Mouse (Mus musculus) granulocyte monocyte progenitor cell, adult 5-6 weeks (primary cell): ENCODE results near the gene Hspg2. TPM values are rescaled to one million over a fixed set of nuclear protein-coding genes. Genes with fewer than 3 reads are reported as not detected.

Experiments used
- ATAC-seq: replicated peaks from 2 replicates; pipeline ENCODE4 v1.8.0; 2016; ENCODE audit warnings: mild to moderate bottlenecking, moderate TSS enrichment, inconsistent platforms; ENCODE audit not compliant: poor library complexity, severe bottlenecking
- total RNA-seq, 2 experiments: library from RNA; stranded (forward) in 1 of 2; stranded (reverse) in 1 of 2; fragments of 200-712, 200-1000 nt in 1 of 2; fragments of >200 nt in 1 of 2; fragmentation: Nextera tagmentation in 1 of 2; gene quantifications; 2 replicates each; pipeline ENCODE4 v1.2.3; 2014 to 2017

Hspg2 gene
- total RNA-seq, 2 experiments from 2014 or later = 0.05 TPM; not detected in 1

DNA sequence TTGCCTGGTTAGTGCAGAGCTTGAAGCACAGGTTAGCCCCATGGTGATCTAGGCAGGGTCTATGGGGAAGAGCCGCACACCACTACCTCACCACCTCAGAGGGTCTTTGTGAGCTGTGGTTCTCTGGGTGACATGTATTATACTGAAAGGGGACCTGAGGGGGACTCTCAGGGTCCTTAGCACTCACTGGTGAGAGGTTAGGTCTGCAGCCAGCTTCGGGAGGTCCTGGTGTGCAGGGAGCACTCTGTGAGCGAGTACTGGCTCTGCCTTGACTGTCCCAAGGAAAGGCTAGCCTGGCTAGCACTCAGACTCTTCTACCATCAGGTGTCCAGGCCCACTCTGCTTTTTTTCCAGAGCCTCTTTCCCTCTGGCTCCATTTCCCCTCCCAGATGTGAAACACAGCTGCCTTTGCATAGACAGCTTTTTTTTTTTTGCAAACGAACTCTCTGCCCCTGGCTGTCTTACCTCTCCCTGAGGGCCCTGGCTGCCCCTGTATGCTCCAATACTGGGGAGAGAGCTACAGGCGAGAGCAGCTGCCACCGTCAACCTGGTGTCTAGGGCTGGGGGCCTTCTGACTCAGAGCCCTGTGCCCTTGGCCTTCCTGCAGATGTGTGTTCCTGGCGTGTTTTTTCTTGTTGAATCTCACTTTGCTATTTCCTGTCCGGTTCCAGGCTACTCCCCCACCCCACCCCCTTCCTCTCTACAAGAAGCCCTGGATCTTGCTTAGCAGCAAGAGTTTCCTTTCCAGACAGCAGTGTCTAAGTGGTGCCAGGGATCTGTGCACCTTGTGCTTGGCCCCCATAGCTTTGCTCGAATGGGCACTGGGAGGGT lies 29.5 kb downstream of the Hspg2 start:
- no peak for ATAC-seq

DNA sequence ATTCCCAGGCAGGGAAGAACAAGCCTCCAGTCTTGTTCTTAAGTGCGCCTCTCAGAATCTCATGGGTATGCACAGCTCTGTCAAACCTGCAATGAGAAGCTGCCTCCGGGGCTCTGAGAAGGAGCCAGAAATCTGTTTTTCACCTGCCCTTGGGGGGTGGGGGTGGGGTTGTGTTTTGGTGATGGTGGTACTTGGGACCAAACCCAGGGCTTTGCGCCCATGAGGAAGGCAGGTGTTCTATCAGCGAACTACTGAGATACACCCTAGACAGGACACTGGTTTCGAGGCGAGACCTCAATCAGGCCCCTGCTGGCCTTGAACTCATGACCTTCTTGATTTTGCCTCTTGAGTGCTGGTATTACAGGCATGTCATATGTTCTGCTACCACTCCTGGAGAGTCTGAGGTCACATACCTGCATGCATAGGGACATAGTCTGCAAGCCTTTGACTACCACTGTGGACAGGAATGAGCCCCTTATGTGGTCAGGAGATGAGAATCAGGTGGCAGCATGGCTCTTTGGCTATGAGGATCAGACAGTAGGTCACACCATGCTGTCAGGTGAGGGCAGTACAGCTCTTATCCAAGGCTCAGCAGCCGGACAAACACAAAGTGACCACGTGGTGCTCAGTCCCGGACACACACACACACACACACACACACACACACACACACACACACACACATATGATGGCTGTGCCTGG lies 30.5 kb downstream of the Hspg2 start:
- no peak for ATAC-seq

DNA sequence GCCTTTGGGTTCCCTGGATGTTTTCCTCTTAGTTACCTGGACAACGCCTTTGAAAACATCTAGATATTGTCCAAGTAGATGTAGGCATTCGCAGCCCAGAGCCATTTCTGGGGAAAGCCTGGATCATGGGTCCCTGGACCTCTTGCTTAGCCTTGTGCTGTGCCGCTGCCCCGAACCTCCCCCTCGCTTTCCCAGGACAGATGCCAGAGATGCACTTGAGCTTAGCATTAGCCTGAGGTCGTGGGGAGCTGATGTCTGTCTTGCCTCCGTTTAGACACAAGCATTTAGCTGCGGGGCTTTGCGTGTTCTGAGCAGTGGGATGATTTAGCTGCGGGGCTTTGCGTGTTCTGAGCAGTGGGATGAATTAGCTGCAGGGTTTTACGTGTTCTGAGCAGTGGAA lies 31.6 kb downstream of the Hspg2 start:
- ATAC-seq = no peak

DNA sequence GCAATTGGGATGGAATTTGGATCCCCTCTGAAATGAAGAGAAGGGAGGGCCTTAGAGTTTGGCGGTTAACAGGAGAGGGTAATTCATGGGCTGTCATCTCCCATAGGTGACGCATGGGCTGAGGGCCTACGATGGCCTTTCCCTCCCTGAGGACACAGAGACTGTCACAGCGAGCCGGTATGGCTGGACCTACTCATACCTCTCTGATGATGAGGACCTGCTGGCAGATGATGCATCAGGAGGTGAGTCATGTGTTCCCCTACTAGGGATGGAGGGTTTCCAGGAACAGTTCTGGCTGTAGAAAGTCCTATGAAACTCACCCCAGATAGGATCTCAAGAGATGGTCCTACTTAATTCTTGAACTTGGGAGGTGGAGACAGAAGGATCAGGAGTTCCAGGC lies 32.4 kb downstream of the Hspg2 start:
- ATAC-seq = no peak

DNA sequence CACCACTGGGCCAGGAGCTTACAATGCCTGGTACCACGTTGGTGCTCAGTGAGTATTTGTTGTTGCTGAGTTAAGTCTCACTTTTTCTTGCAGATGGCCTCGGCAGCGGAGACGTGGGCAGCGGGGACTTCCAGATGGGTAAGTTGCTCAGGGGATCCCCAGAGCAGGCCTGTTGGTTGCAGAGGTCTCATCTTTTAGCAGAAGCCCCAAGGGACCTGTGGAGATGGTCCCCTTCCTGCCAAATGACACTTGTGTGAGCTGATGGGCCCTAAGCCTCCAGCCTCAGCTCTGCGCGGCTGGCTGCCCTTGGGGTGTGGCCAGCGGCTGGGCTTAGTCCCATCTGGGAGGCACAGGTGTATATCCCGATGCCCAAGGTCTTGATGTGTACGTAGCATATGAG lies 33.6 kb downstream of the Hspg2 start:
- ATAC-seq = no peak

DNA sequence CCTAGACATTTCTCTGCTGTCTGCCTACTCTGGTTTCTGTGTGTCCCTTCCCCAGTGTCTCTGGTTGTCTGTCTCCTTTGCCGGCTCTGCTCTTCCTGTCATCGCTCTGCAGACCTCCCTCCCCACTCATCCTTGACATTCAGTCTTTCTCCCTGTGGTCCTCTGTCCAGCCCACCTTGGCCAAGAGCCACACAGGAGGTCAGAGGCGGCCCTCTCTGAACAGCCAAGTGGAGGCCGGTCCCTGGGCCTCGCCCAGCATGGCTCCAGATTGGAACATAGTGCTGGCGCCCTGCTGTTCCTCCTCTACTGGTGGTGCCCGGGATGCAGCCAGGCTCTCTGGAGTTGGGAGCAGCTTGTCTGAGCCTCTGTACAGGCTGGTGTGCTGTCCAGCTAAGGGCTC lies 34.2 kb downstream of the Hspg2 start:
- ATAC-seq = no peak

DNA sequence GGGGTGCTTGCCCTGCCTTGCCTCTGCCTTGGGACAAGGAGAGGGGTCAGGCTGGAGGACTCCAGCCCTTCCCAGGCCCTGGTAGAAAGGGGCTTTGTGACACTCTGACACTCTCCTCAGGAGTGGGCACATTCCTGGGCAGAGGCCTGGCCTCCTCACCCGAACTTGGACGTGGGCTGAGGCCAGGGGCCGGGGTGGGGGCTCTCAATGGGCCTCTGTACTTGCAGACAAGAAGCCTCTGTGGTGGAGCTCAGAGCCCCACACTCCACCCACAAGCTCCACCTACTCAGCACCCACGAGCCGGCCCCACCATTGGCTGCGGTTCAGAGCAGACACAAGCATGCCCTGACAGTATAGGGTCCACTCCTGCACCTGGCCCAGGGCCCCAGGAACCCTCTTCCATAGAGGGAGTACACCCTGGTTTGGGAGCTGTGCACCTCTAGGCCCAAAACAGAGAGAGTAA lies 35.0 kb downstream of the Hspg2 start:
- ATAC-seq = no peak

DNA sequence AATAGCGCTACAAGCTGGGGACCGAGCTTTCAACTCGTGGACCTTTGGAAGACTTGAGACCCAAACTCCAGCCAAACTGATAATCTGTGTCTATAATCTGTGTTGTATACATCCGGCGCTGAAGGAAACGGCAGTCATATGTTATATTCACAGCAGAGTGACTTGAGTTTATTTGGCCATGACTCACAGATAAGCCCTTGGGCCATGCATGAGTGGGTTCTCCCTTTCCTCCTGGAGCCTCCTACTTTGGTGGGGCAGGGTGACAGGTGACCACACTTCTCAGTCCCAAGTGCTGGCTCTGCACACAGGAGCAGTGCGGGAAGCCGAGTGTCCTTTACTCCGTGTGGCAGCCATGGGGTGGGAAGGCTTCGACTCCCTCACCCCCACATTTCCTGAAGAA lies 38.1 kb downstream of the Hspg2 start:
- no peak for ATAC-seq

DNA sequence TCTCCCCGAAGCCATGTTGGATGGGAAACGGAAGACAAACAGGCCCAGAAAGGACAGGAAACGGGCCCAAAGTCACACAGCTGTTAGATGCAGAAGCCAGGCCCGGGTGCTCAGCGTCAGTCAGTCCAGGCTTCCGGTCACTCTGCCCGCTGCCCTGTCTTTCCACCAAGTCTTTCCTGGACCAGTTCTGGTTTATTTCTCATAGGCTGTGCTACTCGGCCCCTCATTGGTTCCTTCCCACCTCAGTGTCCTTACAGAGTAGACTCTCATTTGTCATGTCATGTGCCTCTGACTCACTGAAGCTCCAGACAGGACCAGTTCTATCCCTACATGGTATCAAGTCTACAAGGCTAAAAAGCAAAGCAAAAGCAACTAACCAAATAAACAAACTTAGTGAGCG lies 41.0 kb downstream of the Hspg2 start:
- no peak for ATAC-seq

DNA sequence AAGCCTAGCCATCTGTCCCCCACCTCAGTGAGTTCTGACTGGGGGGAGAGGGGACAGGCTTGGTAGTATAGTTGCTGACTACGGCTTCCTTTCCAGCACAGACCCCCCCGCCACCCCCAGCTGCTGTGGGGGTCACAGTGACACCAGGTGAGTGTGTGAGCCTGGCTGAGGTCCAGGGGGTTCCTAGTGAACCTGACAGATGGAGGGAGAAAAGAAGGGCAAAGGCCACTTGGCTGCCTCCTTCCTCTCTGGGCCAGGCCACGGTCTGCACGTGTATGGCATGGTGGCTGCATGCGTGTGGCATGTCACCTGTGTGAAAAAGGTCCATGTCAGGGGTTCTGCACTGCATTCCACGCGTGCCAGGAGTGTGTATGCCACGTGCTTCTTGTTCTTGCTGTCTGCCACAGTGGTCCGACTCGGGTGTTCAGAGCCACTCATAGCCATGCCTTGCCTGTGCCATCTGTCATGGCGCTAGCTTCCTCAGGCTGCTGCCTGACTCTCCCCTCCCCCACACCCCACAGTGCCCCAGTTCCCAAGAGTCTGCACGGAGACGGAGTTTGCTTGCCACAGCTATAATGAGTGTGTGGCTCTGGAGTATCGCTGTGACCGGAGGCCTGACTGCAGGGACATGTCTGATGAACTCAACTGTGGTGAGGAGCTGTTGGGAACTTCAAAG lies 41.6 kb downstream of the Hspg2 start:
- no peak for ATAC-seq

DNA sequence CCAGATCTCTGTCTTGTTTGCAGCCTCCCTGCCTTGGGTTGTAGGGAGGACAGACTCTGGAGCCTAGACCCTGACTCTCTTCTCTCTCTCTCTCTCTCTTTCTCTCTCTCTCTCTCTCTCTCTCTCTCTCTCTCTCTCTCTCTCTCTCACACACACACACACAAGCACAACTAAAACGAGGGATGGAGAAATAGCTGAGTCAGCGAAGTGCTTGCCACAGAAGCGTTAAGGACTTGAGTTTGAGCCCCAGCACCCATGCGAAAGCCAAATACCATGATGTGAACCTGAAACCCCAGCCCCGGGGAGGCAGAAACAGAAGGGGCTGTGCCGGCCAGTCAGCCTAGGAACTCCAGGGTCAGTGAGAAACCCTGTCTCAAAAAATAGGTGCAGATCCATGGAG lies 44.3 kb downstream of the Hspg2 start:
- no peak for ATAC-seq

DNA sequence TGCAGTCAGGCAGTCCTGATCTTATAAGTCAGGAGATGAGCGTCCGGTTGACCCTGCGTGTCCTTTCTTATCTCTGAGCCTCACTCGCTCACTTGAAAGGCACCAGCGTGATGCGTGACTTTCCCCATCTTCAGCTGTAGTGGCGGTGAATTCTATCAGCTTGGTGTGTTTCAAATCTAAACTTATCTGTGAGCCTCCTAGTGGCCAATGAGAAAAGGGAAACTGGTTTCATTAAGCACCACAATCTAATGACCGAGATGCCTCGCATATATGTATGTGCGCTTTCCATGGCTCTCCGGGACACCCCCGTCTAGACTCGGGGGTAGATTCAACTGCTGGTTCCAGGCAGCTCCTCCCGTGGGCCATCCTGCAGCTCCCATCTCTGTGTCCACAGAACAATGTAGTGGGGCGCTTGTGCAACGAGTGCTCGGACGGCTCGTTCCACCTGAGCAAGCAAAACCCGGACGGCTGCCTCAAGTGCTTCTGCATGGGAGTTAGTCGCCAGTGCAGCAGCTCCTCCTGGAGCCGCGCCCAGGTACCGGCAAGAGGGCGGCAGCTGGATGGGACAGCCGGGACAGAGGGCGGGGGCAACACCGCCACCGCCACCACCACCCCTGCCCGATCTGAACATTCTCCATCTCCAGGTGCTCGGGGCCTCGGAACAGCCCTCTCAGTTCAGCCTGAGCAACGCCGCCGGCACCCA lies 49.6 kb downstream of the Hspg2 start:
- ATAC-seq = no peak

DNA sequence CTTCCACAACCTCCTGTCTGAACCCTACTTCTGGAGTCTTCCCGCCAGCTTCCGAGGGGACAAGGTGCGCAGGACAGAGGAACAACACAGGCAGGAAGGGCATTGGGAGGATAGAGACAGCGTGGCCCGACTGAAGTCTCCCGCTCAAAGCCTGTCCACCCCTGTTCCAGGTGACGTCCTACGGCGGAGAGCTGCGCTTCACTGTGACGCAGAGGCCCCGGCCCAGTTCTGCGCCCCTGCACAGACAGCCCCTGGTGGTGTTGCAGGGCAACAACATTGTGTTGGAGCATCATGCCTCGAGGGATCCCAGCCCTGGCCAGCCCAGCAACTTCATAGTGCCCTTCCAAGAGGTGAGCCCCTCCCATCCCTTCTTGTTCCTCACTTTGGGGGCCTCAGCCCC lies 50.2 kb downstream of the Hspg2 start:
- no peak for ATAC-seq

DNA sequence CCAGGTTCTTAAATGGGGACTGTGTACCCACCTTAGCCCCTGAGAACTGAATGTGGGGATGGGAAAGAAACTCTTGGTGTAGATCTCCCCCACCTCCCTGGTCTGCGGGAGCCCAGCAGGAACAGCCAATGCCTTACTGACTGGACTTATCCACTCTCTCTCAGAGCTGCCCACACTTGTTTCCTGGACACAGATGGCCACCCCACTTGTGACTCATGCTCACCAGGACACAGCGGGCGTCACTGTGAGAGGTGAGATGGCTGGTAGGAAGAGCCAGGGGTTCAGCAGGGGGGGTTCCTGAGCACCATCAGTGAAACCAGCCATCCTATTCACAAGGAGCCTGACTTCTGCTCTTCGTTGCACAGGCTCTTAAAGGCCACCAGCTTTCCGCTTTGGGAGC lies 51.8 kb downstream of the Hspg2 start:
- no peak for ATAC-seq

DNA sequence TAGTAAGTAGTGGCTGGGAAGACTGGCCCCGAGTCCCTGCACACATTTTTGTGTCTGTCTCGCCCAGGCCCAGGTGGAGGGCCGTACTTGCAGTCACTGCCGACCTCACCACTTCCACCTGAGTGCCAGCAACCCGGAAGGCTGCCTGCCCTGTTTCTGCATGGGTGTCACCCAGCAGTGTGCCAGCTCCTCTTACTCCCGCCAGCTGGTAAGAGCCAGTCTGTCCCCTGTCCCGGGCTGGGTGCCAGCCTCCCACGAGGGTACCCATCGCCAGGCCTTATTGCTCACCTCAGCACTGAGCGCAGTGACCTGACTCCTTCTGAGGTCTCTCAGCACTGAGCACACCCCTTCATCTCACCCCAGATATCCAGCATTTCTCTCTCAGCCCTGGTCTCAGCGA lies 53.4 kb downstream of the Hspg2 start:
- no peak for ATAC-seq

DNA sequence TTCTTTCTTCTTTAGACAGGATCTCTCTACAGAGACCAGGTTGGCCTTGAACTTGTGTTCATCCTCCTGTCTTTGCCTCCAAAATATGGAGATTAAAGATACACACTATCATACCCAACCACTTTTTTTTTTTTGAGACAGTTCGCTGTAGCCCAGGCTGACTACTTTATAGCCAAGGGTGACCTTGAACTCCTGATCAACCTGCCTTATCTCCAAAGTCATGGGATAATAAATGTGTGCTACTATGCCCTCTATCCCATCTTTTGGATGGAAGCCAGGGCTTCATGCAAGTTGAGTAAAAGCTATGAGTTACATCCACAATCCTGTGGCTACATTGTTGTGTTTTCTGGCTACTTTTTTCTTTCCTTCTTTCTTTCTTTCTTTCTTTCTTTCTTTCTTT lies 56.9 kb downstream of the Hspg2 start:
- no peak for ATAC-seq

DNA sequence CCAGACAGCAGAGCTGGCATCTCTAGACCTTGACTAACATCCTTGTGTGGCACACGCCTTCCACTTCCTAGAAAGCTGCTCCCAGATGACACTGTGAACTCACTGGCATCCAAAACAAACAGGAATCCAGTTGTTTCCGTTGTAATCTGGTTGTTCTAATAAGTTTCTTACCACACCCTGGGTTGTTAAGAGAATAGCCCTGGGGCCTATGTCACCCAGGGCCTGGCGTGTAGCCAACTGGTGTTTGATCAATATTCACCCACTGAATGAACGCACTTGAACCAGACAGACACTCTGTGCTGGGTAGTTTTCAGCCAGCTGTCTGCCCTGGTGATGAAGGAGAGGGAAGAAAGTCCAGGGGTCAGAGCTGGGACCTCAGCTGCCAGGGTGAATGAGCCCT lies 58.8 kb downstream of the Hspg2 start:
- ATAC-seq = no peak

DNA sequence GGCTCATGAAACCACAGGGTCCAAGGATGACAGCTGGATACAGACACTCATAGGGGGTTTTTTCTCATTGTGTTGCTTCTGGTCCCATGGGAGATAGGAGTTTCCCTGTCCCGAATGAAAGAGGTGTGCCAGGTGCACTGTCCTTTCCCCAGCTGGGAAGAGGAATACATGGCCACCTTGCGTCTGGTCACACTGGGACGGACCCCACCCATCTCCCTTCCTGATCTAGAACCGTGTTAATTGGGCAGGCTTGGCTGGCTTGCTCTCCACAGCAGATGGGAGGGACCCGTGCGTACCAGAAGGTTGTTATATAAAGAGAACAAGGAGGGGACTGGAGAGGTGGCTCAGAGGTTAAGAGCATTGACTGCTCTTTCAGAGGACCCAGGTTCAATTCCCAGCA lies 59.3 kb downstream of the Hspg2 start:
- ATAC-seq = no peak

DNA sequence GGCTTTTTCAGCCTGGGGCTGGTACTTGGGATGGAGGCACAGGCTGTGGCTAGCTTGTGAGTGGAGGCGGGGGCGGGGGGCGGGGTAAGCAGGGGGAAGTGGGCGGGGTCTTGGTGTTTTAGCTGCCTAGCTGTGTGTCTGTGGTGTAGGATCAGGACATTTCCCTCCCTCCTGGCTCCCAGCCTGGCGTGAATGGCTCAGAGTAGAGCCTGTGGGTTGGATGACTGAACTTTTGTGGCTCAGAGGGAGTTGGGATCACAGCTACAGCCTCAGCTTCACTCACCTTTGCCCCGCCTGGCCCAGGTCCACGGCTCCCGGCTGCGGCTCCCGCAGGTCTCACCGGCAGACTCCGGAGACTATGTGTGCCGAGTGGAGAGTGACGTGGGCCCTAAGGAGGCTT lies 71.8 kb downstream of the Hspg2 start:
- no peak for ATAC-seq

DNA sequence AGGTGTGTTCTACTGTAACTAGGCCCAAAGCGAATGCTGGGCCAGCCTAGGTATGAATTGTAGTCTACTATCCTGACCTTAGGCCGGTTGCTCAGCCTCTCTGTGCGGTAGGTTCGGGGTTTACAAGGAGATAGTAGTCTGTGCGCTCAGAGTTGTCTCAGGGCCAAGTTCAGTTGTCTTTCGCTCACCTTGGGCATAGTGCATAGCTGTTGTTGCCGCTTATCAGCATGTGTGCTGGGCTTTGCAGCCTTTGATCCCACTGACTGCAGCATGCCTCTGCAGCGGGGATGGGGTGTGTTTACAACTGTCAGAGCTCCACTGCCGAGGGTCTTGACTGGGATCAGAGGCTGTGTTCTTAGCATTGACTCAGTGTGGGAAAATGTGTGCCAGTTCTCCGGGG lies 74.4 kb downstream of the Hspg2 start:
- no peak for ATAC-seq

DNA sequence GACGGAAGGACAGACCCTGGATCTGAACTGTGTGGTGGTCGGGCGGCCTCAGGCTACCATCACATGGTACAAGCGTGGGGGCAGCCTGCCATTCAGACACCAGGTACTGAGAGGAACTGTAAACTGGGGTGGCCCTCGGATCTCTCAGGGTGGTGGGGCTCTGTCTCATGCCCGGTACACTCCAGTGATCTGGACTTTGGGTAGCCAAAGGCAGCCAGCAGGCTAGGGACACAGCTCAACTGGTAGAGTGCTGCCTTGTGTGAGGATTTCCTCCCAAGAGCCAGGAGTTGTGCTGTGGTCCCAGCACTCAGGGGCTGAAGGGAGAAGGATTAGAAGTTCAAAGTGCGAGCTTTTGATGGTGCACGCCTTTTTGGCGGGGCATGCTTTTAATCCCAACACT lies 77.0 kb downstream of the Hspg2 start:
- ATAC-seq = no peak
